Mouse (Mus musculus) lung, postnatal 4 days (tissue): Measurements from ENCODE around the gene Zfp462.
"Not testable (repeated sequence)": the region's sequence is repeated elsewhere in the genome, so short reads cannot be mapped to it uniquely, and the experiment has no call there.

Experiments
- DNase-seq, 2 experiments: peaks; one replicate each; pipeline ENCODE4 v3.0.0; 2021

Zfp462 gene

GRCm38 (mm10) chr4:54944921-54945430 lies at the start of gene Zfp462:
Zfp462 (plus strand) TSS chr4:54945048.
- DNase-seq, result peak; percentile 52 to 65

DNA sequence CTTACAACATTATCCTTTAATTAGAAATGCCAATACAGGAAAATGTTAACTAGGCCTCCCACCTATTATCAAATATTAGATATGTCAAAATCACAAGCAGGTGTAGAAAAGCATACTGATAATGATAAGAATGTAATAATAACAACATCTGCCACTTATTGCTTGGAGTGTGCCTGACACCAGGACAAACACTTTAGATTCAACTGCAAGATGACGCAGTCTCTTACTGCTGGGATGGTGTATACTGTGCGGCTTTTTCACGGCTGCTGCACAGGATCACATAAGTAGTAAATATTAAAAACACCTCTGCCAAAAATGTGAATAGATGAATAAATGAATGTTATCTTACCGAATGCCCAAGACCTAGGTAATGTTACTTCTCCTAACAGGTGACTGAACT lies 48.8 kb upstream of the Zfp462 start:
- DNase-seq, result no peak

- no peak for DNase-seq
These were observed 40.2 kb upstream of the Zfp462 start for GRCm38 (mm10) chr4:54904641-54905040.

DNA sequence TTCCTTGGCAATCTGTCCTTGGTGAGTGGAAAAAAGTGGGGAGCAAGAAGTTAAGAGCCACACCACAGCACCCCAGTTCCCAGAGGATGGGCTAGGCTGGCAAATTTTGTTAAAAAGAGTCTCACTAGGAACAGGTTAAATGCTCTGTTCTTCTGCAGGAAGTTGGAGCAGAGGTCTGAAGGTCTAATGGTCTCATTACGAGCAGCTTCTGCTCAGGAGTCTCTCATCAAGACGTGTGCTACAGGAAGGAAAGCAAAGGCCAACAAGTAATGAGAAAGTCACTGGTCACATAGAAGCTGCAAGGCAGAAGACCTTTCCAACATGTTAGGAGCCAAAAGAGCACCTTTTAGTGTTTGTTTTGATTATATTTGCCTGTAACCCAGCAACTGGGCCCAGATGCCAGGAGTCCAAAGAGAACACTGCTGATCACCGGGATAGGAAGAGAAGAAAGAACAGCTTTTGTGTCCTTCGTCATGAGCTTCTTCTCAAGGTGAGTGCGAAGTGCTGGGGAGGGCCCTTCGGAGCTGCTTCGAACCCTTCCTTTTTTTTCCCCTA lies 39.4 kb upstream of the Zfp462 start:
- no peak for DNase-seq

DNA sequence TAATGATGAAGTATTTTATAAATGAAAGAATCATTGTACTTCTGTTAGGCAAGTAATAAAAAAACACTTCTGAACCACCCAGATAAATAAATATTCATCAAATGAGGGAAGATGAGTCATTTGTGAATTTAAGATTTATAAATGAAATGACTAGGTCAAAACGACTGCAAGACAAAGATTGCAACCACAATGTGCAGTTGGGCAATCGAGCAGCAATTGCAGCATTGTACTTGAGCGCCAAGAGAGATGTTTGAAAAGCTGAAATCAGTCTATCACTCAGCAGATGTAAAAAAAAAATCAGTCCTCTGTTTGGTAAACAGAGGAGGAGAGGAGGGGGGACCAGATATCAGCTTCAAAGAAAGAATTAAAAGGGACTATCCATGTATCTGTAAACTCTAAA lies 34.5 kb upstream of the Zfp462 start:
- DNase-seq, result no peak

DNA sequence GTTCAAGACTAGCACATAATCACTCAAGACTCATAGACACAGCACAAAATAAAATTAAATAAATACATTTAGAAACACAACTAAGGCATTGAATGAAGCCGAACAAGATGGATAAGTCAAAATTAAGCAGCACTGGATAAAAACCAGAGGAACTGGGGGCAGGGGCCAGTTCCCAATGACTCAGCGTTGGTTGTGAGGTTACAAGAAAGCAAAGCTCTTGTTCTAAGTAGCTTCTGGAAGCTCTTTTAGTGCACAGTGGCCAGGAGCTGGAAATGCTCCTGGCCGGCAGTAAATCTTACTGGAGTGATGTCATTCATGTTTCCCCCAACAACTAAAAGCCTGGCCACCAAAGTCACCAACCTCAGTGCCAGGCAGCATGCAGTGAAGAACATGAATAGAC lies 26.6 kb upstream of the Zfp462 start:
- no peak for DNase-seq

GRCm38 (mm10) chr4:54923386-54923785 lies 21.5 kb upstream of the Zfp462 start:
- DNase-seq, result no peak

- DNase-seq, result no peak
These were observed 20.5 kb upstream of the Zfp462 start for GRCm38 (mm10) chr4:54924306-54924705.

- DNase-seq, result not testable (repeated sequence)
These were observed 18.4 kb upstream of the Zfp462 start for GRCm38 (mm10) chr4:54926456-54926855.

- DNase-seq, result not testable (repeated sequence)
These were observed 17.4 kb upstream of the Zfp462 start for GRCm38 (mm10) chr4:54927321-54928062.

DNA sequence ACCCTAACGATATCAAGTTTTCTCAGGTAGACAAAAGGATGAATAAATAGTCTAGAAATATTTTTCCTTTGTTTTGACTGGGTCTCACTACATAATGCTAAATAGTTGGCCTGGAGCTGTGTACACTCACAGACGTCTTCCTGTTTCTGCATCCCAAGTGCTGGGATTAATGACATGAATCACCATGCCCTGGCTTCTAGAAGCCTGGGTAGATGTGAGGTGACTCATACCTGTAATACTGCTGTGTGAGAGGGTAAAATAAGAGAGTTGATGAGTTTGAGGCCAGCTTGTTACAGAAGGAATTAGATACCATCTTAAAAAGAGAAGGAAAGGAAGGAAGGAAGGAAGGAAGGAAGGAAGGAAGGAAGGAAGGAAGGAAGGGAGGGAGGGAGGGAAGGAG lies 15.2 kb upstream of the Zfp462 start:
- DNase-seq, result no peak

GRCm38 (mm10) chr4:54932668-54933067 lies 12.2 kb upstream of the Zfp462 start:
- no peak for DNase-seq

DNA sequence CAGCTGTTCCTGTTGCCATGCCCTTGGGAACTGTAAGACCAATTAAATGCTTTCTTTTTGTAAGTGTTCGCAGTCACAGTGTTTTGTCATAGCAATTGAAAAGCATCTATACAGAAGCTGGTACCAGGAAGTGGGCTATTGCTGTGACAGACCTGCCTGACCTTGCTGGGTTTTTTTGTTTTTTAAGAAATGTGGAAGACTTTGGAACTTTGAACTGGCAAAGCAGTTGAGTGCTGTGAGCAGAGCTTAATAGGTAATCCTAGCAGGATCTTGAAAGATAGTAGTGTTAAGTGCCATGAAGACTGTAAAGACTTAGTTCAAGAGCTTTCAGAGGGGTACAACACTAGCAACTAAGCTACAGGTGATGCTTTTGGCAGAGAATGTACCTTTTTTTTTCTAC lies 7.7 kb upstream of the Zfp462 start:
- no peak for DNase-seq

GRCm38 (mm10) chr4:54945603-54946445 lies 976 bp downstream of the Zfp462 start:
- DNase-seq, result peak; percentile 12 to 29

GRCm38 (mm10) chr4:54946662-54947055 lies 1.8 kb downstream of the Zfp462 start:
- no peak for DNase-seq

- peak; percentile 31 to 47 for DNase-seq
These were observed 2.5 kb downstream of the Zfp462 start for GRCm38 (mm10) chr4:54947056-54947990.

GRCm38 (mm10) chr4:54947991-54948615 lies 3.3 kb downstream of the Zfp462 start:
- DNase-seq, result peak; percentile 57 to 68

DNA sequence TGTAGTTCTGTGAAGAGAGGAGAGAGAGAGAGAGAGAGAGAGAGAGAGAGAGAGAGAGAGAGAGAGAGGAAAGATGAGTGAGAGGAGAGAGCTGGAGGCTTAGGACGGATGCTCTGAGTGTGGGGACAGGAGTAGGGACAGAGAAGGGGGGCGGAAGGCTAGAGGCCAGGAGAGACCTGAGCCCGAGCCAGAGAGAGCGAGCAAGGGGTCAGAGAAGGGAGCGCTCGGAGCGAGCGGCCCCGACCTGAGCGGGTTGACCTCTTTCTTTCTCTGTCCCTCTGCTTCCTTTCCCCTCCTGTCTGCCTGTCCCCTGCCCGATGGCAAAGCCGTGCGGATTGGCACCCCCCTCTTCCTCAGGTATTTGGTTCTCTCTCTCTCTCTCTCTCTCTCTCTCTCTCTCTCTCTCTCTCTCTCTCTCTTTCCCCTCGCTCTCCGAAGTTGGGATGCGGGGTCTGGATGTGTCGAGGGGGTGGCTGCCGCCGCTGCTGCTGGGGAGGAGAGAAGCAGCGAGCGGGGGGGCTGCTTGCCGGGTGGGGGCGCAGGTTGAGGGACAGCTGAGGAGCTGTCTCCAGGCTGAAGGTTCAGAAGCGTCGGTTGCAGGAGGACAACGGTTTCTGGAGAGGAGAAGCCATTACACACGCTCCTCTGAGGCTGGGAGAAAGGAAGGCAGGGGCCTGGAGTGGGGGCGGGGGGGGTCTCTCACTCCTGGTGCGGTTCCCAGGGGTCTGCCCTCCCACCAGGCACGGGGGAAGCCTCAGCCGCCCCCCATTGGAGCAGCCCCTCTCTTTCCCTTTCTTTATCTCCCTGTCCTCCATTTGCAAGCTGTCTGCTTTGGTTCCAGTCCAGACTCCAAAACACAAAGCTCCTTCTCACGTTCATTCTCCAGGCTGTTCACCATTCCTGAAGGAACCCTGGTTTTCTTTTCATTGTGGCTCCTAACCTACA lies 4.0 kb downstream of the Zfp462 start:
- DNase-seq, result peak; percentile 57 to 62

GRCm38 (mm10) chr4:54949561-54949940 lies 4.7 kb downstream of the Zfp462 start:
- DNase-seq, result peak; percentile 31 to 38

GRCm38 (mm10) chr4:54950136-54950535 lies 5.3 kb downstream of the Zfp462 start:
- no peak for DNase-seq

DNA sequence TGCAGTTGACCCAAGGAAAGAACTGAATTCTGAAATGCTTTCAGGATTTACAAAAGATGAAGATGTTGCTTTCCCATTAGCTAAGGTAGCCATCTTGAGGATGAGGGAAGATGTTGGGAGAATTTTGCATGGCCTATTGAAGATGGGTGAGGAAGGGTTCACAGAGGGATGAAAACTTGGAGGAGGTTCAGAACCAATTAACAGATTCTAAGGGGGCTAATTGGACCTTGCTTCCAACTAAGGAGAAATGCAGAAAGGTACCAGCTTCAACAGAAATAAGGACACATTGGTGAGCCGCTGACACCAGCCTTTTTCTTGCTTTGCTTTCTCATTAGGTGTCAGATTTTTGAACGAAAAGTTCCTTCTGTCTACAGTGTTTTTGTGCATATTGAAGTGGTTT lies 6.0 kb downstream of the Zfp462 start:
- no peak for DNase-seq
